Mouse (Mus musculus): Measurements from ENCODE around the gene Ephb4.

The Ephb4 gene

GRCm38 (mm10) chr5:137358382-137358781, 8.5 kb downstream of the Ephb4 start:
- in situ Hi-C loops (cut with MboI, MseI): loop anchor here (10.0 kb wide), 1 partner anchor 854 kb away; no protein-coding TSS in a partner anchor

GRCm38 (mm10) chr5:137369665-137370064, 19.8 kb downstream of the Ephb4 start:
- in situ Hi-C loops (cut with MboI, MseI): no loop called here

GRCm38 (mm10) chr5:137373371-137373950, 23.6 kb downstream of the Ephb4 start:
- in situ Hi-C loops (cut with MboI, MseI): no loop called here

- in situ Hi-C loops (cut with MboI, MseI): no loop called here
These were observed 24.7 kb downstream of the Ephb4 start for GRCm38 (mm10) chr5:137374521-137375080.

- in situ Hi-C loops (cut with MboI, MseI): no loop called here
These were observed 25.7 kb downstream of the Ephb4 start for GRCm38 (mm10) chr5:137375627-137376026.

GRCm38 (mm10) chr5:137376198-137376597, 26.3 kb downstream of the Ephb4 start:
- in situ Hi-C loops (cut with MboI, MseI): no loop called here

- in situ Hi-C loops (cut with MboI, MseI): no loop called here
These were observed 26.8 kb downstream of the Ephb4 start for GRCm38 (mm10) chr5:137376722-137377121.

- in situ Hi-C loops (cut with MboI, MseI): no loop called here
These were observed 27.3 kb downstream of the Ephb4 start for GRCm38 (mm10) chr5:137377176-137377575.

GRCm38 (mm10) chr5:137377603-137378002, 27.7 kb downstream of the Ephb4 start:
- in situ Hi-C loops (cut with MboI, MseI): no loop called here

GRCm38 (mm10) chr5:137381152-137381551, 31.2 kb downstream of the Ephb4 start:
- in situ Hi-C loops (cut with MboI, MseI): no loop called here

GRCm38 (mm10) chr5:137383441-137383840, 33.5 kb downstream of the Ephb4 start:
- in situ Hi-C loops (cut with MboI, MseI): no loop called here

GRCm38 (mm10) chr5:137386712-137387111, 36.8 kb downstream of the Ephb4 start:
- in situ Hi-C loops (cut with MboI, MseI): no loop called here

- in situ Hi-C loops (cut with MboI, MseI): no loop called here
These were observed 41.7 kb downstream of the Ephb4 start for GRCm38 (mm10) chr5:137391641-137392040.

GRCm38 (mm10) chr5:137394456-137394855, 44.5 kb downstream of the Ephb4 start:
- in situ Hi-C loops (cut with MboI, MseI): no loop called here

GRCm38 (mm10) chr5:137404081-137404480, 54.2 kb downstream of the Ephb4 start:
- in situ Hi-C loops (cut with MboI, MseI): no loop called here

GRCm38 (mm10) chr5:137409451-137409850, 59.5 kb downstream of the Ephb4 start:
- in situ Hi-C loops (cut with MboI, MseI): no loop called here

- in situ Hi-C loops (cut with MboI, MseI): no loop called here
These were observed 60.2 kb downstream of the Ephb4 start for GRCm38 (mm10) chr5:137410066-137410465.

GRCm38 (mm10) chr5:137410549-137410948, 60.6 kb downstream of the Ephb4 start:
- in situ Hi-C loops (cut with MboI, MseI): no loop called here

- in situ Hi-C loops (cut with MboI, MseI): no loop called here
These were observed 61.3 kb downstream of the Ephb4 start for GRCm38 (mm10) chr5:137411235-137411634.

GRCm38 (mm10) chr5:137414253-137414652, 64.3 kb downstream of the Ephb4 start:
- in situ Hi-C loops (cut with MboI, MseI): no loop called here

- in situ Hi-C loops (cut with MboI, MseI): no loop called here
These were observed 69.2 kb downstream of the Ephb4 start for GRCm38 (mm10) chr5:137419105-137419504.

- in situ Hi-C loops (cut with MboI, MseI): no loop called here
These were observed 69.9 kb downstream of the Ephb4 start for GRCm38 (mm10) chr5:137419841-137420240.

- in situ Hi-C loops (cut with MboI, MseI): no loop called here
These were observed 75.7 kb downstream of the Ephb4 start for GRCm38 (mm10) chr5:137425648-137426047.
